Mouse (Mus musculus) brain, embryonic 14.5 days (tissue): ENCODE measurements around the gene Gabrg3. TPM values are rescaled to one million over a fixed set of nuclear protein-coding genes. Genes with fewer than 3 reads are reported as not detected.

ENCODE experiments used
- DNase-seq: peaks from one replicate; pipeline ENCODE4 v3.0.0-alpha.2; 2011; ENCODE audit warnings: low read depth
- CTCF ChIP-seq: fragments of 200-500 bp; IDR thresholded peaks from 2 replicates; pipeline ENCODE4 v1.5.1; 2012; ENCODE audit warnings: inconsistent platforms, mild to moderate bottlenecking, moderate library complexity, borderline replicate concordance; ENCODE audit not compliant: insufficient read depth, insufficient read length; ENCODE audit errors: extremely low read depth
- POLR2A ChIP-seq: fragments of 200-500 bp; IDR thresholded peaks from 2 replicates; pipeline ENCODE4 v1.6.1; 2012; ENCODE audit warnings: mild to moderate bottlenecking, inconsistent platforms, borderline replicate concordance; ENCODE audit not compliant: poor library complexity, insufficient read depth, insufficient read length, severe bottlenecking; ENCODE audit errors: extremely low read depth
- polyA plus RNA-seq: library from polyadenylated mRNA; depleted of rRNA; stranded (reverse); fragments of >200 nt; gene quantifications from 2 replicates; pipeline ENCODE4 v1.2.3, GENCODE M21; 2012; rRNA removed

The Gabrg3 gene
- polyA plus RNA-seq, 1 experiment: 3.3 TPM

- TF ChIP-seq POLR2A (no peak), CTCF (no peak)
- DNase-seq: peak; percentile 24
Measured at GRCm38 (mm10) chr7:56768216-56768615, 618.8 kb downstream of the Gabrg3 start.

- DNase-seq: no peak
- no peak for TF ChIP-seq POLR2A
- no peak for TF ChIP-seq CTCF
Measured at GRCm38 (mm10) chr7:56767796-56768195, 619.2 kb downstream of the Gabrg3 start.

GRCm38 (mm10) chr7:56765612-56766445, 621.2 kb downstream of the Gabrg3 start:
- peak; percentile 71 for DNase-seq
- TF ChIP-seq POLR2A (no peak), CTCF (no peak)

GRCm38 (mm10) chr7:56729225-56729624, 657.8 kb downstream of the Gabrg3 start:
- TF ChIP-seq CTCF (no peak), POLR2A (no peak)
- DNase-seq: peak; percentile 12

Other genes with a start within 250 kb of the Gabrg3 start
- gene Gabrb3, start 32.5 kb upstream of the Gabrg3 start, polyA plus RNA-seq: 29.5 and 54.0 TPM in 2 replicates
- gene Gabra5, start 122.9 kb upstream of the Gabrg3 start, polyA plus RNA-seq: 20.7 and 22.7 TPM in 2 replicates